Mouse (Mus musculus) spleen, adult 2 months (tissue): ENCODE results near the gene Rpl36al. TPM values are rescaled to one million over a fixed set of nuclear protein-coding genes. Genes with fewer than 3 reads are reported as not detected.

Experiments used
- DNase-seq, 2 experiments: peaks; one replicate each; pipeline versions ENCODE4 v3.0.0 to v3.0.0-alpha.2; 2012 to 2021; ENCODE audit warnings: low spot score in 2 of 2, low read depth in 1 of 2
- H3K27ac ChIP-seq: fragments of 200-500 bp; 2 replicates; pipeline ENCODE4 v1.5.1; 2012; ENCODE audit warnings: low read length, inconsistent platforms; ENCODE audit not compliant: insufficient read depth
- H3K27me3 ChIP-seq: fragments of 200-500 bp; 2 replicates; pipeline ENCODE4 v1.6.1; 2012; ENCODE audit warnings: mild to moderate bottlenecking, moderate library complexity, low read length, inconsistent platforms; ENCODE audit not compliant: control insufficient read depth, insufficient read depth
- H3K36me3 ChIP-seq: fragments of 200-500 bp; 2 replicates; pipeline ENCODE4 v1.6.1; 2012; ENCODE audit warnings: mild to moderate bottlenecking, low read length, inconsistent platforms; ENCODE audit not compliant: control insufficient read depth, insufficient read depth
- H3K4me1 ChIP-seq: fragments of 200-500 bp; 2 replicates; pipeline ENCODE4 v1.6.1; 2011; ENCODE audit warnings: inconsistent platforms; ENCODE audit not compliant: control insufficient read depth, insufficient read depth, insufficient read length
- H3K4me3 ChIP-seq: fragments of 200-500 bp; 2 replicates; pipeline ENCODE4 v1.5.1; 2011; ENCODE audit warnings: mild to moderate bottlenecking, inconsistent platforms; ENCODE audit not compliant: insufficient read depth, insufficient read length; ENCODE audit errors: extremely low read depth
- CTCF ChIP-seq: fragments of 200-500 bp; IDR thresholded peaks from 2 replicates; pipeline ENCODE4 v1.5.1; 2011; ENCODE audit warnings: mild to moderate bottlenecking, inconsistent platforms; ENCODE audit not compliant: insufficient read depth, insufficient read length, insufficient replicate concordance; ENCODE audit errors: extremely low read depth
- POLR2A ChIP-seq: fragments of 200-500 bp; IDR thresholded peaks from 2 replicates; pipeline ENCODE4 v1.6.1; 2011; ENCODE audit warnings: low read depth, low read length, inconsistent platforms
- WGBS: fragments of 180-500 bp; shearing (Covaris S2); methylation state at CpG from one replicate; pipeline ENCODE4 v1.1.7; 2018; 5-methylcytosine and 5-hydroxymethylcytosine counted together
- polyA plus RNA-seq: library from polyadenylated mRNA; depleted of rRNA; stranded (reverse); fragments of >200 nt; gene quantifications from 2 replicates; pipeline ENCODE4 v1.2.3, GENCODE M21; 2012; rRNA removed

The Rpl36al gene
- polyA plus RNA-seq, 1 experiment = 75.1 TPM

GRCm38 (mm10) chr12:69156436-69156835, 27.4 kb downstream of the Rpl36al start:
- H3K36me3 ChIP-seq = peaks cover 9% of the 10 kb centered on the region
- TF ChIP-seq POLR2A (no peak), CTCF (no peak)
- no peaks in the 10 kb centered on the region for H3K27me3 ChIP-seq
- DNase-seq = no peak
- peaks cover 3% of the 10 kb centered on the region; the same call in 1 of the 2 replicates for H3K4me1 ChIP-seq
- H3K4me3 ChIP-seq = no peak overlapping the region
- no peak overlapping the region for H3K27ac ChIP-seq
- WGBS = 90% methylated on average over 4 of the region's 4 CpGs

- DNase-seq = no peak
- Histone ChIP-seq H3K4me1 (peaks cover 3% of the 10 kb centered on the region; the same call in 1 of the 2 replicates), H3K27ac (no peak overlapping the region), H3K36me3 (peaks cover 9% of the 10 kb centered on the region), H3K4me3 (no peak overlapping the region), H3K27me3 (no peaks in the 10 kb centered on the region)
- TF ChIP-seq POLR2A (no peak), CTCF (no peak)
- WGBS = 89% methylated on average over 2 of the region's 2 CpGs
Measured at GRCm38 (mm10) chr12:69155923-69156322, 28.0 kb downstream of the Rpl36al start.

GRCm38 (mm10) chr12:69150049-69150448, 33.8 kb downstream of the Rpl36al start:
- H3K27ac ChIP-seq = no peak overlapping the region
- no peak overlapping the region for H3K4me3 ChIP-seq
- 90% methylated on average over 13 of the region's 13 CpGs for WGBS
- H3K36me3 ChIP-seq = no peaks in the 10 kb centered on the region
- H3K27me3 ChIP-seq = no peaks in the 10 kb centered on the region
- no peak for TF ChIP-seq CTCF
- TF ChIP-seq POLR2A = no peak
- DNase-seq = no peak
- no peaks in the 10 kb centered on the region for H3K4me1 ChIP-seq

GRCm38 (mm10) chr12:69147166-69147735, 36.6 kb downstream of the Rpl36al start:
- no peak overlapping the region for H3K4me3 ChIP-seq
- no peak overlapping the region for H3K27ac ChIP-seq
- no peaks in the 10 kb centered on the region for H3K36me3 ChIP-seq
- H3K27me3 ChIP-seq = no peaks in the 10 kb centered on the region
- 88% methylated on average over 5 of the region's 5 CpGs for WGBS
- no peaks in the 10 kb centered on the region for H3K4me1 ChIP-seq
- no peak for DNase-seq
- TF ChIP-seq CTCF = no peak

GRCm38 (mm10) chr12:69143460-69143859, 40.4 kb downstream of the Rpl36al start:
- 86% methylated on average over 6 of the region's 6 CpGs for WGBS
- Histone ChIP-seq H3K4me1 (no peaks in the 10 kb centered on the region), H3K27ac (no peak overlapping the region), H3K27me3 (no peaks in the 10 kb centered on the region), H3K4me3 (no peak overlapping the region), H3K36me3 (no peaks in the 10 kb centered on the region)
- no peak for DNase-seq
- TF ChIP-seq POLR2A (no peak), CTCF (no peak)

- H3K4me1 ChIP-seq = no peaks in the 10 kb centered on the region
Measured at GRCm38 (mm10) chr12:69139841-69140240, 44.0 kb downstream of the Rpl36al start.

GRCm38 (mm10) chr12:69139201-69139600, 44.7 kb downstream of the Rpl36al start:
- Histone ChIP-seq H3K36me3 (no peaks in the 10 kb centered on the region), H3K27ac (no peak overlapping the region), H3K27me3 (no peaks in the 10 kb centered on the region), H3K4me1 (no peaks in the 10 kb centered on the region), H3K4me3 (no peak overlapping the region)
- TF ChIP-seq CTCF = no peak
- TF ChIP-seq POLR2A = no peak
- 87% methylated on average over 3 of the region's 3 CpGs for WGBS
- DNase-seq = no peak

More at GRCm38 (mm10) chr12:69139841-69140240, 44.0 kb downstream of the Rpl36al start:
- 91% methylated on average over 7 of the region's 7 CpGs for WGBS
- Histone ChIP-seq H3K36me3 (no peaks in the 10 kb centered on the region), H3K4me3 (no peak overlapping the region), H3K27ac (no peak overlapping the region), H3K27me3 (no peaks in the 10 kb centered on the region)
- TF ChIP-seq POLR2A = no peak
- TF ChIP-seq CTCF = no peak
- DNase-seq = no peak

Other genes starting within 250 kb of the Rpl36al start
- 1,903 and 2,009 TPM in 2 replicates for gene Rps29, start 24.9 kb downstream of the Rpl36al start, polyA plus RNA-seq
- gene Lrr1, start 15.3 kb downstream of the Rpl36al start, polyA plus RNA-seq = 0.82 and 1.9 TPM in 2 replicates
- 14.8 and 17.9 TPM in 2 replicates for gene Mgat2, start 74 bp upstream of the Rpl36al start, polyA plus RNA-seq
- gene Gm49383, start 13.0 kb upstream of the Rpl36al start, polyA plus RNA-seq = 1.8 and 3.1 TPM in 2 replicates
- gene Dnaaf2, start 14.3 kb upstream of the Rpl36al start, polyA plus RNA-seq = 1.4 and 1.5 TPM in 2 replicates
- 0.25 and 0.47 TPM in 2 replicates for gene Gm49384, start 20.2 kb upstream of the Rpl36al start, polyA plus RNA-seq
- 4.2 and 4.4 TPM in 2 replicates for gene Pole2, start 44.1 kb upstream of the Rpl36al start, polyA plus RNA-seq
- gene Klhdc1, start 57.1 kb upstream of the Rpl36al start, polyA plus RNA-seq = 2.4 TPM in 2 replicates
- gene Klhdc2, start 112.6 kb upstream of the Rpl36al start, polyA plus RNA-seq = 19.1 and 30.5 TPM in 2 replicates
- 2.3 and 2.6 TPM in 2 replicates for gene Nemf, start 173.1 kb upstream of the Rpl36al start, polyA plus RNA-seq
- gene Arf6, start 188.1 kb upstream of the Rpl36al start, polyA plus RNA-seq = 182 and 253 TPM in 2 replicates
- gene Gm9887, start 188.4 kb upstream of the Rpl36al start, polyA plus RNA-seq = 3.0 and 5.6 TPM in 2 replicates